Mouse (Mus musculus) cerebellum, adult 18-20 months (tissue): Measurements from ENCODE around the gene Gnat3.
"Not testable (repeated sequence)": the region's sequence is repeated elsewhere in the genome, so short reads cannot be mapped to it uniquely, and the experiment has no call there.

ENCODE experiments used
- DNase-seq, 2 experiments: peaks; one replicate each; pipeline ENCODE4 v3.0.0; 2021

Gnat3 gene

GRCm38 (mm10) chr5:17962249-17962648 is at the start of gene Gnat3:
Gene Gnat3 (plus strand): TSS chr5:17962549.
- no peak for DNase-seq

- DNase-seq = no peak
Measured at GRCm38 (mm10) chr5:17918966-17919365, 43.4 kb upstream of the Gnat3 start.

GRCm38 (mm10) chr5:17923648-17924047 is 38.7 kb upstream of the Gnat3 start:
- DNase-seq = no peak

GRCm38 (mm10) chr5:17924085-17924518 is 38.2 kb upstream of the Gnat3 start:
- DNase-seq = no peak

- no peak for DNase-seq
Measured at GRCm38 (mm10) chr5:17928471-17928870, 33.9 kb upstream of the Gnat3 start.

GRCm38 (mm10) chr5:17929006-17929567 is 33.3 kb upstream of the Gnat3 start:
- no peak for DNase-seq

- not testable (repeated sequence) for DNase-seq
Measured at GRCm38 (mm10) chr5:17931588-17931987, 30.8 kb upstream of the Gnat3 start.

- DNase-seq = no peak
Measured at GRCm38 (mm10) chr5:17934501-17934900, 27.8 kb upstream of the Gnat3 start.

- no peak for DNase-seq
Measured at GRCm38 (mm10) chr5:17938170-17938939, 24.0 kb upstream of the Gnat3 start.

GRCm38 (mm10) chr5:17956468-17956867 is 5.9 kb upstream of the Gnat3 start:
- DNase-seq = no peak

GRCm38 (mm10) chr5:17969704-17970390 is 7.5 kb downstream of the Gnat3 start:
- no peak for DNase-seq

- DNase-seq = no peak
Measured at GRCm38 (mm10) chr5:17970391-17970730, 8.0 kb downstream of the Gnat3 start.

- DNase-seq = no peak
Measured at GRCm38 (mm10) chr5:17980501-17981121, 18.3 kb downstream of the Gnat3 start.

GRCm38 (mm10) chr5:17982770-17983169 is 20.4 kb downstream of the Gnat3 start:
- DNase-seq = no peak

GRCm38 (mm10) chr5:17984522-17984921 is 22.2 kb downstream of the Gnat3 start:
- DNase-seq = no peak

- no peak for DNase-seq
Measured at GRCm38 (mm10) chr5:17986611-17987010, 24.3 kb downstream of the Gnat3 start.

- DNase-seq = no peak
Measured at GRCm38 (mm10) chr5:17990618-17991017, 28.3 kb downstream of the Gnat3 start.

- DNase-seq = no peak
Measured at GRCm38 (mm10) chr5:17999570-17999969, 37.2 kb downstream of the Gnat3 start.

- DNase-seq = no peak
Measured at GRCm38 (mm10) chr5:18000185-18000584, 37.8 kb downstream of the Gnat3 start.

GRCm38 (mm10) chr5:18001646-18002045 is 39.3 kb downstream of the Gnat3 start:
- DNase-seq = no peak

GRCm38 (mm10) chr5:18003675-18004074 is 41.3 kb downstream of the Gnat3 start:
- no peak for DNase-seq

GRCm38 (mm10) chr5:18004824-18005611 is 42.7 kb downstream of the Gnat3 start:
- no peak for DNase-seq

GRCm38 (mm10) chr5:18006157-18006556 is 43.8 kb downstream of the Gnat3 start:
- DNase-seq = no peak
